Mouse (Mus musculus) neural tube, embryonic 14.5 days (tissue): ENCODE data around the gene Nr3c2. TPM values are rescaled to one million over a fixed set of nuclear protein-coding genes. Genes with fewer than 3 reads are reported as not detected.

Experiments
- ATAC-seq: fragments of 200-750 bp; cut with Nextera tagmentation; 2 replicates; pipeline ENCODE4 v1.8.0; 2017; ENCODE audit warnings: low read depth, mild to moderate bottlenecking, moderate TSS enrichment, moderate library complexity
- H3K27ac ChIP-seq: fragments of 300-500 bp; sonication (generic); 2 replicates; pipeline ENCODE4 v1.5.1; 2014; ENCODE audit warnings: low read depth, mild to moderate bottlenecking, control low read depth, low read length, moderate library complexity, mixed read lengths
- H3K27me3 ChIP-seq: fragments of 300-500 bp; sonication (generic); 2 replicates; pipeline ENCODE4 v1.6.1; 2014; ENCODE audit warnings: low read length; ENCODE audit not compliant: control insufficient read depth, insufficient read depth
- H3K36me3 ChIP-seq: fragments of 300-500 bp; sonication (generic); 2 replicates; pipeline ENCODE4 v1.6.1; 2014; ENCODE audit warnings: low read length, mixed read lengths; ENCODE audit not compliant: control insufficient read depth, insufficient read depth
- H3K4me1 ChIP-seq: fragments of 300-500 bp; sonication (generic); 2 replicates; pipeline ENCODE4 v1.6.1; 2014; ENCODE audit warnings: low read length; ENCODE audit not compliant: control insufficient read depth, insufficient read depth
- H3K4me2 ChIP-seq: fragments of 300-500 bp; sonication (generic); 2 replicates; pipeline ENCODE4 v1.6.1; 2014; ENCODE audit warnings: mild to moderate bottlenecking, low read depth, low read length, control low read depth
- H3K4me3 ChIP-seq: fragments of 300-500 bp; sonication (generic); 2 replicates; pipeline ENCODE4 v1.5.1; 2014; ENCODE audit warnings: low read depth, low read length, control low read depth, mixed read lengths
- H3K9ac ChIP-seq: fragments of 300-500 bp; sonication (generic); replicated peaks from 2 replicates; pipeline ENCODE4 v1.6.1; 2014; ENCODE audit warnings: low read depth, mild to moderate bottlenecking, control low read depth, low read length, mixed read lengths
- H3K9me3 ChIP-seq: fragments of 300-500 bp; sonication (generic); 2 replicates; pipeline ENCODE4 v1.6.1; 2016; ENCODE audit warnings: low read length; ENCODE audit not compliant: control insufficient read depth
- WGBS: fragments of 180-500 bp; shearing (Covaris S2); extraction: QIAGEN DNeasy Blood & Tissue Kit; methylation state at CpG from one replicate; pipeline ENCODE4 v1.1.7; 2014; 5-methylcytosine and 5-hydroxymethylcytosine counted together
- polyA plus RNA-seq: library from polyadenylated mRNA; unstranded; fragments of >200 nt; fragmentation: Nextera tagmentation; extraction: Ambion mirVana; gene quantifications from 2 replicates; pipeline ENCODE4 v1.2.1, GENCODE M21; 2014

Nr3c2 gene
- polyA plus RNA-seq, 1 experiment from 2014 or later = 7.7 TPM

DNA sequence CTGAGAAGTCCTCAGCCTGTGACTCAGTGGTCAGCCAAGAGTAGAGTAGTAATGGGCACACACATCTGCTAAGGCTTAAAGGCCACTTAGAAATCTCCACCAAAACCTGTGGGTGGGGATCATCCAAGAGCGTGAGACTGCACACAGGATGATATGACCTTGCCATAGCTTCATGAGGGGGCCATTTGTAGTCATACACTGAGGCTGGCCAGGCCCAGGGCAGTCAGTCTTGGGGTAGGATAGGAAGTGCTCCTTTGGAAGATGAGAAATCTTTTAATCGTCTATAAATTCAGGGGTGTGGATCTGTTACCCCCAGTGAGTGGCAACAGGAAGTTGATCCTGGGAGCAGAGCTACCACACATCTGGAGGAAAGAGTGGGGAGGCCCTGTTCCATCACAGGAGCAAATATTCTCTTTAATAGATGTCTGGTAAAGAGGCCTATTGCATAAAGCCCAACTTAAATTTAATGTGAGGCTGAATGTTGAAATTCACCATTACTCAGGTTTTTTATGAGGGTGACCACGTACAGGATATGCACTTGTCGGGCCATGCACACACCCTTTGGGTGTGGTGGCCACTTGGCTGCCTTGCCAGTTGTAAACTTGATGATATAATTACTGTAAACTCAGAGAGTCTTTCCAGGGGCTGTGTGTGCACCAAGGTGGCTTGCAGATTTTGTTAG, 270.7 kb downstream of the Nr3c2 start:
- no peaks in the 10 kb centered on the region for H3K36me3 ChIP-seq
- H3K9ac ChIP-seq = no peak overlapping the region
- H3K4me3 ChIP-seq = no peak overlapping the region
- H3K27me3 ChIP-seq = no peaks in the 10 kb centered on the region
- no peak overlapping the region for H3K27ac ChIP-seq
- ATAC-seq = no peak
- H3K4me1 ChIP-seq = no peaks in the 10 kb centered on the region
- no peak overlapping the region for H3K4me2 ChIP-seq
- no peaks in the 10 kb centered on the region for H3K9me3 ChIP-seq
- 92% methylated on average over 4 of the region's 4 CpGs for WGBS

DNA sequence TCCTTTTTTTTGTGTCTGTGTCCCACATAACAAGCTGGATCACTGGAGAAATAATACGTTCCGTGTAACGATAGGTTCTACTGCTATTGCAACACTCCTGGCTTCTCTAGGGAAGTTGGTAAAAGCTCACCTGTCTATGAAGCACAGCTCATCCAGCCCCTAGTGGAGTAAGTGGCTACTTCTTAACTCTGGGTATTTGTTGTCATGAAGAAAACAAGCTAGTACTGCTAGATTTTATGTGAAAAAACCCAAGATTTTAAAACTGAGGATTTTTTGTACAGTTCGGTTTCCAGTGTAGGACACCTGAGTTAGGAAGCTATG, 271.2 kb downstream of the Nr3c2 start:
- Histone ChIP-seq H3K36me3 (no peaks in the 10 kb centered on the region), H3K4me3 (no peak overlapping the region), H3K4me1 (no peaks in the 10 kb centered on the region), H3K9me3 (no peaks in the 10 kb centered on the region), H3K9ac (no peak overlapping the region), H3K27ac (no peak overlapping the region), H3K4me2 (no peak overlapping the region), H3K27me3 (no peaks in the 10 kb centered on the region)
- 99% methylated on average over 4 of the region's 4 CpGs for WGBS
- ATAC-seq = no peak

DNA sequence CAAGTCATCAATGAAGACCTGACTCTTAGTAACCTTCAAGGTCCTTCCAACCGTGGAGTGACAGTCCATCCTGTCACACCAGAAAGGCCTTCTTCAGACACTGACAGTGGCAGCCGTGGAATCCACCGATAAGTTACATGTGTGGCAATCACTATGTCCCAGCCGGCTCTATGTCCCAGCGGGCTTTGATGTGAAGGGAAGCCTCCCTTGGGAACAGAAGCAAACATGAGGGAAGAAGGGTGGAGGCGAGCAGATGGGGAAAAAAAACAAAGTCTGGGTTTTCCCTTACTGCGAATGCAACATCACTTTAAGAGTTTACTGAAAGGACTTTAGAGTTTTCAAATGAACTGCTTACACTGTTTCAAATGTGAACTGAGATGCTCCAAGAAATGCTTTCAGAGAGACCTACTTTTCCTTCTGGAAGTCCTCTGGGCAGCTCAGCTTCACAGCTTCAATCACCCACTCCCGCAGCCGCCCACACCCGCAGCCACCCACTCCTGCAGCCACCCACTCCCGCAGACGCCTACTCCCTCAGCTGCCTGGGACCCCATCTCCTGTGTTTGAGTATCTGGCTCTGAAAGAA, 273.9 kb downstream of the Nr3c2 start:
- H3K4me3 ChIP-seq = no peak overlapping the region
- WGBS = 77% methylated on average over 12 of the region's 12 CpGs
- H3K27me3 ChIP-seq = no peaks in the 10 kb centered on the region
- H3K9ac ChIP-seq = no peak overlapping the region
- no peak overlapping the region for H3K4me2 ChIP-seq
- H3K36me3 ChIP-seq = no peaks in the 10 kb centered on the region
- H3K9me3 ChIP-seq = no peaks in the 10 kb centered on the region
- H3K4me1 ChIP-seq = no peaks in the 10 kb centered on the region
- no peak for ATAC-seq
- H3K27ac ChIP-seq = no peak overlapping the region

DNA sequence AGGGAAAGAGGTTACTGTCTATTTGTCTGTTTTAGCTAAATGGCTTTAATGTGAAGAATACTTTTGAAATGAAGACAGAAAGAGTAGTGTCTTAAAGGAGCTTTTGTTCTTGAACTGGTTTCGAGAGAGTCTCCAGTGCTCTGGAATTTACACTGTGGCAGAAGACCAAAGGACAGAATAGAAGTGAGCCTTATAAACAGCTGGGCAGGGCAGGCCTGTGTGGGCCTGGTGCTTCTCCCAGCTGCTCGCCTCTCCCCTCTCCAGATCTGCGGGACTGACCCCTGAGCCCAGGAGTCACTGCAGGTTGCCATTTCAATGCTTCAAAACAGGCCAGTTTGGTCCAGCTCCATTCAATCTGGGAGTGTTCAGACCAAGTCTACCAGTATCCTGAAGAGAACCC, 274.5 kb downstream of the Nr3c2 start:
- no peak overlapping the region for H3K9ac ChIP-seq
- no peaks in the 10 kb centered on the region for H3K9me3 ChIP-seq
- no peak overlapping the region for H3K4me3 ChIP-seq
- no peak overlapping the region for H3K4me2 ChIP-seq
- H3K36me3 ChIP-seq = no peaks in the 10 kb centered on the region
- H3K27me3 ChIP-seq = no peaks in the 10 kb centered on the region
- no peak overlapping the region for H3K27ac ChIP-seq
- WGBS = 66% methylated on average over 3 of the region's 3 CpGs
- no peaks in the 10 kb centered on the region for H3K4me1 ChIP-seq
- no peak for ATAC-seq

DNA sequence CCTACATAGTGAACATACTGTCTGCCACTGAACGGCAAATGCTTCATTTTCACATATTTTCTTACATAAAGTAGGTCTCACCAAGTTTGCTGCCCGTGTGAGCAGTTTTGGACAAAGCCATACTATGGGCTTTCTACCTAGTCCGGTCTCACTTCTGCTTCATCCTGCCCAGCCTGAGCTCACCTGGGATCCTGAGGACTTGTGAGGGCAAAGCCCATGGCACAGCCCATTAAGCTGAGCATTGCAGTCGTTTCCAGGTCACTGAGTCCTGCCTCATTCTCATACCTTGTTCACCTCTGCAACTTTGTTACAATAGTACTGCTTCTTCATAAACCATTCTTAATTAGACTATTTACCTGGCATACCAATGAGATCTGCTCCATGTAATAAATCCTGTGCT, 276.2 kb downstream of the Nr3c2 start:
- Histone ChIP-seq H3K27ac (no peak overlapping the region), H3K4me2 (no peak overlapping the region), H3K36me3 (no peaks in the 10 kb centered on the region), H3K27me3 (no peaks in the 10 kb centered on the region), H3K4me3 (no peak overlapping the region), H3K9ac (no peak overlapping the region), H3K4me1 (no peaks in the 10 kb centered on the region), H3K9me3 (no peaks in the 10 kb centered on the region)
- 90% methylated on average over 4 of the region's 4 CpGs for WGBS
- no peak for ATAC-seq

DNA sequence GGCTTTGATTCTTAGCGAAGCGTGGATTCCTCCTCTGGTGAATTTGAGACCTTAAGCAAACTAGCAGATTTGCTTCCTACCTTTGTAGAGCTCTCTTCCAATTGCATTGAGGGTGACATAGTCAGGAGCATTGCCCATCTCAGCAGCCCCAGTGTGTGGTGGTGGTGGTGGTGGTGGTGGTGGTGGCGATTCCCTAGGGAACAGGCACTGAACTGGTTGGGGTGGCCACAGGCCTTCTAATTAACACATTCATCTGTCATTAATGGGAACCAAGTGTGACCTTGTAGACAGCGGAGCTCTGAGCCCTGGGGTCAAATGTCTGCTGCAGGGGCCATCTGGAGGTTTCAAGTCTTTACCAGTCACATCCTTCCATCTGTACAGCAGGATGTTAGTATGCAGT, 277.1 kb downstream of the Nr3c2 start:
- H3K4me3 ChIP-seq = no peak overlapping the region
- no peaks in the 10 kb centered on the region for H3K27me3 ChIP-seq
- H3K27ac ChIP-seq = no peak overlapping the region
- no peaks in the 10 kb centered on the region for H3K4me1 ChIP-seq
- no peak overlapping the region for H3K9ac ChIP-seq
- H3K36me3 ChIP-seq = no peaks in the 10 kb centered on the region
- H3K4me2 ChIP-seq = no peak overlapping the region
- no peak for ATAC-seq
- H3K9me3 ChIP-seq = no peaks in the 10 kb centered on the region
- WGBS = 80% methylated on average over 4 of the region's 4 CpGs

DNA sequence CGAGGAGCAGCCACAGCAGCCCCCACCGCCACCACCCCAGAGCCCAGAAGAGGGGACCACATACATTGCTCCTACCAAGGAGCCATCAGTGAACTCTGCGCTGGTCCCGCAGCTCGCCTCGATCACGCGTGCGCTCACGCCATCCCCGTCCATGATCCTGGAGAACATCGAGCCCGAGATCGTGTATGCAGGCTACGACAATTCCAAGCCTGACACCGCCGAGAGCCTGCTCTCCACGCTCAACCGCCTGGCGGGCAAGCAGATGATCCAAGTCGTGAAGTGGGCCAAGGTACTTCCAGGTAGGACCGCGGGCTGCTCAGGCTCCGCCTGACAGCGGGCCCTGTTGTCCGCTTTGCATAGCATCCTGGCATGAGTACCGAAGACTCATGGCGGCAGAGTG, 286.6 kb downstream of the Nr3c2 start:
- Histone ChIP-seq H3K4me1 (peaks cover 5% of the 10 kb centered on the region; the same call in 1 of the 2 replicates), H3K27ac (no peak overlapping the region), H3K27me3 (no peaks in the 10 kb centered on the region), H3K4me3 (no peak overlapping the region), H3K9ac (no peak overlapping the region), H3K9me3 (no peaks in the 10 kb centered on the region), H3K4me2 (no peak overlapping the region), H3K36me3 (no peaks in the 10 kb centered on the region)
- ATAC-seq = no peak
- 95% methylated on average over 28 of the region's 28 CpGs for WGBS

DNA sequence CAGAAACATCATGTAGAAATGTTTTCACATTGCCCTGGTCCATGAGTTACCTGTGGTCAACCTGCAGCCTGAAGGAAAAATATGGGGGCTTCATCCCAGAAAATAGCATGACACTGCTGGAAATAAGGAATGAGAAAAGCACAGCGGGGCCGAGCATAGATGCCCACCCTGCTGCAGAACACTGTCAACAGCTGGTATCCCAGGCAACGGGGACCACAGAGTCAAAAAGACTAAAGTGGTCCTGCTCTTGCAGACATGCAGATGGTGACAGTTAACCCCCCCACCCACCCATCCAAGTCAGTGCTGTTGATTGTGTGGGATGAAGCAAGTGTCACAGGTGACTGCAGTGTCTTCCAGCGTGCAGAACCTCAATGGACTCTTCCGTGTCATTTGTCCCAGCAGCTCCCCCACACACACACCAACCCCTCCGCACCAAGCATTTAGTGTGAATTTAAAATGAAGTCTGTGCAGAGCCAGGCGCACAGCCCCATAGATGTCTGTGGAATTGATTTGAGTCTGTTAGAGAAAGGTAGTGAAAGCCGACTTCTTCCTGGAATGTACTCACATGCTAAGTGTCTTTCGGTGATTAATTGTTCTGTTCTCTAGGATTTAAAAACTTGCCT, 287.8 kb downstream of the Nr3c2 start:
- Histone ChIP-seq H3K4me1 (peaks cover 5% of the 10 kb centered on the region; the same call in 1 of the 2 replicates), H3K27me3 (no peaks in the 10 kb centered on the region), H3K9me3 (no peaks in the 10 kb centered on the region), H3K4me2 (no peak overlapping the region), H3K36me3 (no peaks in the 10 kb centered on the region), H3K27ac (no peak overlapping the region), H3K4me3 (no peak overlapping the region), H3K9ac (no peak overlapping the region)
- peak; percentile 67; the same call in 1 of the 2 replicates for ATAC-seq
- WGBS = 71% methylated on average over 9 of the region's 9 CpGs

DNA sequence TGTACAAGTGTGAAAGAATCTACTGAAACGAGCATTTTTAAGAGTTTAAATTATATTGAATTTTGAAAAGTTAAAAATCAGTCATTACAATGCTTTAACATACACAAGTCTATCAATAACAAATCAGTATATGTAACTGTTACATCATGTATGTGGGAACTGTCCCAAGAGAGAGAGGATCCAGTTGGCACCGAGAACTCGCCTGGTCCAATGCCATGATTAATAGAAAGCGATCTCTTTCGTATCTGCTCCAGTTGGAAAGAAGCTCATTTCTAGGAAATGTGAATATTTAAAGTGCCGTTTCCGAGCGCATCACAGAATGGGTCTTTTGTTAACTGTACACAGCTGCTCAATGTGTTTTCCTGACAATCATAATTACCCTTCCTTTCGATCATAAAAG, 288.5 kb downstream of the Nr3c2 start:
- Histone ChIP-seq H3K4me2 (no peak overlapping the region), H3K9me3 (no peaks in the 10 kb centered on the region), H3K36me3 (no peaks in the 10 kb centered on the region), H3K27me3 (no peaks in the 10 kb centered on the region), H3K4me3 (no peak overlapping the region), H3K27ac (no peak overlapping the region), H3K4me1 (peaks cover 5% of the 10 kb centered on the region; the same call in 1 of the 2 replicates), H3K9ac (no peak overlapping the region)
- 51% methylated on average over 9 of the region's 9 CpGs for WGBS
- ATAC-seq = no peak
